In the genomic region with DNA sequence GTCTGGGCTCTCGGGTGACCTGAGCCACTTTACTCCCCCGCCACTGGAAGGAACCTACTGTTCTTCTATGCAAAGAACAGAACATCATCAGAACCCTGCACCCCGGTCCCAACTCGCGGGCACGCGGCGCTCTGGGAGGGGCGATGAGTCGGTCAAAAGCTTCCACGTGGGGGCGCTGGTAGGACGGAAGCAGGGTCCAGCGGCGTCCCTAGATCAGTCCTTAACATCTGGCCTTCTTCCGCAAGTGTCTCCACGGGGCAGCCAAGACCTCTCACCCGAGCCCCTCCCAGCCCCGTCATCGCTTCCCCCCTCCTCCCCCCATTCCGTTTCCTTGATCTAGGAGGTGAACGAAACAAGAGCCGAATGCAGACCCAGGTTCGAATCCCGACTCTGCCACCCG, we compare ENCODE assay signal across 8 mouse cellular contexts. TPM values are rescaled to one million over a fixed set of nuclear protein-coding genes. Genes with fewer than 3 reads are reported as not detected.
DNase-seq lines count a peak whose midpoint lies in the region; ATAC-seq and TF ChIP-seq lines count a peak whose summit lies in the region.

No protein-coding gene starts in this region.

- peak overlapping the region; percentile 96 for H3K4me2 ChIP-seq in heart, embryonic 13.5 days
- peak overlapping the region; percentile 98 for H3K4me2 ChIP-seq in liver, postnatal 0 days (ENCODE audit: low read depth, low read length)
- H3K4me2 ChIP-seq in neural tube, embryonic 12.5 days (replicated peaks): peak overlapping the region; percentile 74
- peak overlapping the region; percentile 82 for H3K4me2 ChIP-seq in stomach, postnatal 0 days (replicated peaks; ENCODE audit: low read depth)

- TF ChIP-seq EP300 in liver, postnatal 0 days (IDR thresholded peaks at IDR 0.05; ENCODE audit: low read depth): no peak
- TF ChIP-seq EP300 in stomach, postnatal 0 days (optimal IDR thresholded peaks at IDR 0.05): no peak

- H3K4me1 ChIP-seq in heart, embryonic 13.5 days: peaks cover 10% of the 10 kb centered on the region
- H3K4me1 ChIP-seq in liver, postnatal 0 days (ENCODE audit: insufficient read depth): peaks cover 16% of the 10 kb centered on the region
- peaks cover 17% of the 10 kb centered on the region for H3K4me1 ChIP-seq in neural tube, embryonic 12.5 days
- H3K4me1 ChIP-seq in stomach, postnatal 0 days (replicated peaks; ENCODE audit: control insufficient read depth, insufficient read depth): no peaks in the 10 kb centered on the region

- H3K36me3 ChIP-seq in heart, embryonic 13.5 days: no peaks in the 10 kb centered on the region
- H3K36me3 ChIP-seq in liver, postnatal 0 days (replicated peaks; ENCODE audit: insufficient read depth, low read length): no peaks in the 10 kb centered on the region
- no peaks in the 10 kb centered on the region for H3K36me3 ChIP-seq in neural tube, embryonic 12.5 days
- H3K36me3 ChIP-seq in stomach, postnatal 0 days (ENCODE audit: control insufficient read depth, insufficient read depth, low read length): no peaks in the 10 kb centered on the region

- peak overlapping the region; percentile 48; the same call in 1 of the 2 replicates for H3K27ac ChIP-seq in heart, embryonic 13.5 days (replicated peaks)
- peak overlapping the region; percentile 71 for H3K27ac ChIP-seq in liver, postnatal 0 days (ENCODE audit: low read depth)
- H3K27ac ChIP-seq in neural tube, embryonic 12.5 days: no peak overlapping the region
- H3K27ac ChIP-seq in stomach, postnatal 0 days (replicated peaks): peak overlapping the region; percentile 73

- H3K27me3 ChIP-seq in heart, embryonic 13.5 days (replicated peaks): peaks cover 17% of the 10 kb centered on the region; the same call in 1 of the 2 replicates
- H3K27me3 ChIP-seq in liver, postnatal 0 days (ENCODE audit: insufficient read depth, low read length): no peaks in the 10 kb centered on the region
- H3K27me3 ChIP-seq in neural tube, embryonic 12.5 days (replicated peaks): no peaks in the 10 kb centered on the region; the same call in 1 of the 2 replicates
- H3K27me3 ChIP-seq in stomach, postnatal 0 days (ENCODE audit: control insufficient read depth, insufficient read depth, low read length): no peaks in the 10 kb centered on the region

- peak; percentile 83 for DNase-seq in CD4-positive, CD25-positive, alpha-beta regulatory T cell, adult 2 months (ENCODE audit: low read depth, low spot score)
- peak; percentile 57 for DNase-seq in brain, embryonic 14.5 days (ENCODE audit: low read depth)
- peak; percentile 93 for DNase-seq in kidney, postnatal 10 days
- peak; percentile 87 for DNase-seq in liver, postnatal 0 days
- DNase-seq in stomach, postnatal 0 days (ENCODE audit: low spot score): peak; percentile 76

- no peaks in the 10 kb centered on the region for H3K9me3 ChIP-seq in heart, embryonic 13.5 days
- no peaks in the 10 kb centered on the region for H3K9me3 ChIP-seq in liver, postnatal 0 days (ENCODE audit: low read length)
- H3K9me3 ChIP-seq in neural tube, embryonic 12.5 days: no peaks in the 10 kb centered on the region
- H3K9me3 ChIP-seq in stomach, postnatal 0 days (ENCODE audit: control insufficient read depth, low read length): no peaks in the 10 kb centered on the region

- no peak for TF ChIP-seq POLR2A in brain, embryonic 14.5 days (IDR thresholded peaks at IDR 0.05; ENCODE audit: borderline replicate concordance, extremely low read depth, insufficient read depth, insufficient read length, poor library complexity, severe bottlenecking)

- H3K4me3 ChIP-seq in heart, embryonic 13.5 days: peak overlapping the region; percentile 68
- peak overlapping the region; percentile 62 for H3K4me3 ChIP-seq in liver, postnatal 0 days (ENCODE audit: low read depth, low read length)
- H3K4me3 ChIP-seq in neural tube, embryonic 12.5 days: peak overlapping the region; percentile 46
- peak overlapping the region; percentile 51 for H3K4me3 ChIP-seq in stomach, postnatal 0 days (ENCODE audit: low read depth, low read length)

- peak; percentile 47 for ATAC-seq in erythroid progenitor cell, adult 5-6 weeks (replicated peaks; ENCODE audit: low FRiP score, poor library complexity, severe bottlenecking)
- ATAC-seq in heart, embryonic 13.5 days (ENCODE audit: extremely low read depth, insufficient number of reproducible peaks, low FRiP score, low TSS enrichment): peak; percentile 61; the same call in 1 of the 2 replicates
- peak; percentile 63 for ATAC-seq in liver, postnatal 0 days
- peak; percentile 34; the same call in 1 of the 2 replicates for ATAC-seq in neural tube, embryonic 12.5 days (ENCODE audit: low FRiP score, low read depth)
- peak; percentile 67 for ATAC-seq in stomach, postnatal 0 days (ENCODE audit: low FRiP score, low TSS enrichment)

- peak overlapping the region; percentile 81 for H3K9ac ChIP-seq in heart, embryonic 13.5 days
- peak overlapping the region; percentile 65 for H3K9ac ChIP-seq in liver, postnatal 0 days (replicated peaks)
- H3K9ac ChIP-seq in neural tube, embryonic 12.5 days: peak overlapping the region; percentile 54
- peak overlapping the region; percentile 68 for H3K9ac ChIP-seq in stomach, postnatal 0 days (ENCODE audit: low read length)

- peak; percentile 51 for TF ChIP-seq CTCF in brain, embryonic 14.5 days (IDR thresholded peaks at IDR 0.05; ENCODE audit: borderline replicate concordance, extremely low read depth, insufficient read depth, insufficient read length)
- TF ChIP-seq CTCF in liver, postnatal 0 days (IDR thresholded peaks at IDR 0.05; ENCODE audit: low read depth): peak; percentile 75
- peak; percentile 76 for TF ChIP-seq CTCF in stomach, postnatal 0 days (IDR thresholded peaks at IDR 0.05; ENCODE audit: low read depth)

- under 1% methylated on average over 26 of the region's 26 CpGs for WGBS in heart, embryonic 13.5 days
- WGBS in liver, postnatal 0 days (ENCODE audit: insufficient replicate concordance): under 1% methylated on average over 26 of the region's 26 CpGs
- WGBS in neural tube, embryonic 12.5 days: under 1% methylated on average over 26 of the region's 26 CpGs
- WGBS in stomach, postnatal 0 days: under 1% methylated on average over 23 of the region's 26 CpGs

RNA-seq across cellular contexts. Expression of gene Tac4, which starts 2.8 kb away (rescaled TPM):
- polyA plus RNA-seq in brain, embryonic 14.5 days (2012; rRNA removed): not detected in 2 replicates
- total RNA-seq in erythroid progenitor cell, adult 5-6 weeks (2015; ENCODE audit: low replicate concordance): not detected in 2 replicates
- total RNA-seq in erythroid progenitor cell, adult 5-6 weeks (2017; ENCODE audit: low replicate concordance): not detected in 2 replicates
- not detected in 2 replicates for polyA plus RNA-seq in heart, embryonic 13.5 days (2015; fragmentation: Nextera tagmentation; extraction: Ambion mirVana)
- not detected in 2 replicates for polyA plus RNA-seq in liver, postnatal 0 days (2015; fragmentation: Nextera tagmentation; extraction: Ambion mirVana)
- 0.15 TPM in 1 of 2 replicates, not detected in the other for polyA plus RNA-seq in neural tube, embryonic 12.5 days (2016; fragmentation: Nextera tagmentation; extraction: Ambion mirVana)
- 0.25 and 0.29 TPM in 2 replicates for polyA plus RNA-seq in stomach, postnatal 0 days (2015; fragmentation: Nextera tagmentation; extraction: Ambion mirVana)

RNA-seq across cellular contexts. Expression of gene Kat7, which starts 51.6 kb away (rescaled TPM):
- polyA plus RNA-seq in brain, embryonic 14.5 days (2012; rRNA removed): 48.5 and 50.9 TPM in 2 replicates
- 94.3 and 127 TPM in 2 replicates for total RNA-seq in erythroid progenitor cell, adult 5-6 weeks (2015; ENCODE audit: low replicate concordance)
- total RNA-seq in erythroid progenitor cell, adult 5-6 weeks (2017; ENCODE audit: low replicate concordance): 72.6 and 81.2 TPM in 2 replicates
- 44.2 and 46.0 TPM in 2 replicates for polyA plus RNA-seq in heart, embryonic 13.5 days (2015; fragmentation: Nextera tagmentation; extraction: Ambion mirVana)
- 16.8 and 19.4 TPM in 2 replicates for polyA plus RNA-seq in liver, postnatal 0 days (2015; fragmentation: Nextera tagmentation; extraction: Ambion mirVana)
- 69.8 and 72.4 TPM in 2 replicates for polyA plus RNA-seq in neural tube, embryonic 12.5 days (2016; fragmentation: Nextera tagmentation; extraction: Ambion mirVana)
- 25.0 and 27.2 TPM in 2 replicates for polyA plus RNA-seq in stomach, postnatal 0 days (2015; fragmentation: Nextera tagmentation; extraction: Ambion mirVana)
